Mouse (Mus musculus): ENCODE results near the gene 1700042G07Rik.

DNA sequence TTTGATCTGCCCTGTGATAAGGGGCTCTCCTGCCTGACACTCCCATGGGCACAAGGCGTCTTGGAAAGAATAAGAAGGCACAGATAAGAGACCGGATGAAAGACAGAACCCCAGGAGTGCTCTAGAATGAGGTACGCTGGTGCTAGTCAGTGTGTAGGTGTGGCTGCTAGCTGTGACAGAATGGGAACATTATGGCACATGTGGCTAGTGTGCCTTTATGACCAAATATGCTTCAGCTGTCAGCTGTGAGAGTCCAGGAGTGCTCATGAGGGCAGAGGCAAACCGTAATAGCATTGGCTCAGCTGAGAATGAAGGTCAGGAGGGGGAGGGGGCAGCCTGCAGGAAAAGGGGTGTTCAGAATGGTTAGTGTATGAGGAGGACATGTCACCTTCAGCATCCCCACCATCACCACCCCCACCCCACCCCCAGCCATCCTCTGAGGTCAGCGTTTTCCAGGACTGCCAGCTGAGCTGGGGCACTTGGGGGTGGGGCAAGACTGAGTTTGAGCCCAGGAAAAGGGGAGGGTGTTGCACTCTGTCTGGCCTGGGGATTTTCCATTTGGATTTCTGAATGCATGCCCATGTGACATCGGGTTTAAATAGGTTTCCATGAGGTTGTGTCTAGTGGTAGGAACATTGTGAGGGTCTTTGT lies 1.4 kb downstream of the 1700042G07Rik start:
- no peak for TF ChIP-seq CTCF (IDR thresholded peaks at IDR 0.05; ENCODE audit: extremely low read depth, insufficient read depth, low read length)
- TF ChIP-seq POLR2A (IDR thresholded peaks at IDR 0.05; ENCODE audit: extremely low read depth, insufficient read depth, low read length): no peak

All from cortical plate, adult 2 months (tissue).